Mouse (Mus musculus) T-helper 1 cell (primary cell): Measurements from ENCODE around the gene Kcna4.

Experiments used
- in situ Hi-C: fragments of 300-600 bp; cut with MboI, MseI; formaldehyde crosslinking; loops from one replicate; pipeline ENCODE4 v1.15.1; 2025; ENCODE audit warnings: high pct_unique_total_duplicates

Gene Kcna4

GRCm38 (mm10) chr2:107289990-107290696, at the start of gene Kcna4:
Gene Kcna4 (plus strand): TSS chr2:107290639.
- in situ Hi-C loops: no loop called here

- in situ Hi-C loops: no loop called here
These were observed 32.3 kb upstream of the Kcna4 start for GRCm38 (mm10) chr2:107258091-107258490.

- in situ Hi-C loops: loop anchor here (10.0 kb wide), 1 partner anchor 269 kb away; no protein-coding TSS in a partner anchor
These were observed 24.2 kb upstream of the Kcna4 start for GRCm38 (mm10) chr2:107266251-107266650.

- in situ Hi-C loops: no loop called here
These were observed 20.4 kb upstream of the Kcna4 start for GRCm38 (mm10) chr2:107270050-107270449.

- in situ Hi-C loops: no loop called here
These were observed 219 bp downstream of the Kcna4 start for GRCm38 (mm10) chr2:107290697-107291019.

- in situ Hi-C loops: no loop called here
These were observed 703 bp downstream of the Kcna4 start for GRCm38 (mm10) chr2:107291142-107291541.

GRCm38 (mm10) chr2:107294521-107294920, 4.1 kb downstream of the Kcna4 start:
- in situ Hi-C loops: no loop called here

- in situ Hi-C loops: no loop called here
These were observed 11.4 kb downstream of the Kcna4 start for GRCm38 (mm10) chr2:107301886-107302285.

- in situ Hi-C loops: no loop called here
These were observed 14.3 kb downstream of the Kcna4 start for GRCm38 (mm10) chr2:107304707-107305106.

GRCm38 (mm10) chr2:107306077-107306476, 15.6 kb downstream of the Kcna4 start:
- in situ Hi-C loops: no loop called here

GRCm38 (mm10) chr2:107318636-107319035, 28.2 kb downstream of the Kcna4 start:
- in situ Hi-C loops: no loop called here

GRCm38 (mm10) chr2:107321596-107322226, 31.3 kb downstream of the Kcna4 start:
- in situ Hi-C loops: no loop called here

GRCm38 (mm10) chr2:107324090-107324489, 33.7 kb downstream of the Kcna4 start:
- in situ Hi-C loops: no loop called here

- in situ Hi-C loops: no loop called here
These were observed 36.8 kb downstream of the Kcna4 start for GRCm38 (mm10) chr2:107327276-107327675.

- in situ Hi-C loops: loop anchor here (10.0 kb wide), 1 partner anchor 1746 kb away; no protein-coding TSS in a partner anchor
These were observed 50.9 kb downstream of the Kcna4 start for GRCm38 (mm10) chr2:107341291-107341690.

GRCm38 (mm10) chr2:107344807-107345206, 54.4 kb downstream of the Kcna4 start:
- in situ Hi-C loops: loop anchor here (10.0 kb wide), 1 partner anchor 1750 kb away; no protein-coding TSS in a partner anchor

- in situ Hi-C loops: loop anchor here (10.0 kb wide), 1 partner anchor 1750 kb away; no protein-coding TSS in a partner anchor
These were observed 54.9 kb downstream of the Kcna4 start for GRCm38 (mm10) chr2:107345299-107345698.
